Mouse (Mus musculus): ENCODE data around the gene Fubp1. TPM values are rescaled to one million over a fixed set of nuclear protein-coding genes. Genes with fewer than 3 reads are reported as not detected.

Gene Fubp1
- total and polyA plus RNA-seq, 3 experiments: 196 to 202 TPM; not detected in 1

- no peaks in the 10 kb centered on the region for H3K9me3 ChIP-seq (replicated peaks; ENCODE audit: insufficient read depth, low read length)
- DNase-seq (ENCODE audit: low read depth, low spot score): no peak
- no peak for TF ChIP-seq MEF2A (IDR thresholded peaks at IDR 0.05; ENCODE audit: extremely low read depth, insufficient replicate concordance, low read depth, low read length, poor library complexity, severe bottlenecking)
- TF ChIP-seq MYC (IDR thresholded peaks at IDR 0.05; ENCODE audit: low read depth, low read length): no peak
- no peak for TF ChIP-seq HCFC1 (IDR thresholded peaks at IDR 0.05; ENCODE audit: low read depth, low read length)
- TF ChIP-seq POLR2AphosphoS2 (IDR thresholded peaks at IDR 0.05; ENCODE audit: low read length): no peak
- TF ChIP-seq TAL1 (IDR thresholded peaks at IDR 0.05; ENCODE audit: low read length): no peak
- no peak for TF ChIP-seq ETS1 (IDR thresholded peaks at IDR 0.05; ENCODE audit: low read depth, low read length)
- no peak for TF ChIP-seq CHD1 (IDR thresholded peaks at IDR 0.05; ENCODE audit: low read depth, low read length)
- no peak for TF ChIP-seq ZMIZ1 (IDR thresholded peaks at IDR 0.05; ENCODE audit: low read depth, low read length)
- TF ChIP-seq E2F4 (IDR thresholded peaks at IDR 0.05; ENCODE audit: borderline replicate concordance, low read depth, low read length): no peak
- no peak for TF ChIP-seq SMC3 (IDR thresholded peaks at IDR 0.05; ENCODE audit: low read depth, low read length)
- no peak for TF ChIP-seq CHD2 (IDR thresholded peaks at IDR 0.05; ENCODE audit: low read length)
- TF ChIP-seq MXI1 (IDR thresholded peaks at IDR 0.05; ENCODE audit: low read depth, low read length): no peak
- no peak for TF ChIP-seq ZC3H11A (IDR thresholded peaks at IDR 0.05; ENCODE audit: low read depth, low read length)
- no peak for TF ChIP-seq SIN3A (IDR thresholded peaks at IDR 0.05; ENCODE audit: low read length)
- no peak for TF ChIP-seq RCOR1 (IDR thresholded peaks at IDR 0.05; ENCODE audit: low read depth, low read length)
- TF ChIP-seq RAD21 (IDR thresholded peaks at IDR 0.05; ENCODE audit: low read depth, low read length): no peak
- no peak for TF ChIP-seq UBTF (IDR thresholded peaks at IDR 0.05; ENCODE audit: borderline replicate concordance, insufficient read depth, low read depth, low read length)
- no peak for TF ChIP-seq USF2 (IDR thresholded peaks at IDR 0.05; ENCODE audit: borderline replicate concordance in 1 of 2, insufficient read depth in 1 of 2, low read depth in 1 of 2, low read length in 2 of 2)
- TF ChIP-seq USF1 (IDR thresholded peaks at IDR 0.05; ENCODE audit: low read depth, low read length): no peak
- TF ChIP-seq NELFE (IDR thresholded peaks at IDR 0.05; ENCODE audit: low read depth, low read length): no peak
- no peaks in the 10 kb centered on the region for H3K4me1 ChIP-seq (ENCODE audit: control insufficient read depth in 1 of 2, insufficient read depth in 2 of 2, low read length in 2 of 2)
- no peaks in the 10 kb centered on the region for H3K27me3 ChIP-seq (ENCODE audit: control insufficient read depth in 1 of 2, insufficient read depth in 2 of 2, low read length in 2 of 2)
- peaks cover 0 to 6% of the 10 kb centered on the region in 2 experiments; a peak in 1 of 4 replicates for H3K36me3 ChIP-seq (ENCODE audit: control insufficient read depth in 1 of 2, insufficient read depth in 2 of 2, low read length in 2 of 2)
- no peak overlapping the region for H3K9ac ChIP-seq (ENCODE audit: control insufficient read depth, low read depth, low read length, poor library complexity, severe bottlenecking)
- H3K79me2 ChIP-seq (ENCODE audit: control insufficient read depth, insufficient read depth, low read length, poor library complexity): no peaks in the 10 kb centered on the region
- no peak overlapping the region for H3K4me3 ChIP-seq (ENCODE audit: control insufficient read depth in 1 of 2, insufficient read depth in 1 of 2, low read depth in 2 of 2, low read length in 2 of 2)
- H3K27ac ChIP-seq (ENCODE audit: control insufficient read depth, low read depth, low read length): no peak overlapping the region
Measured at GRCm38 (mm10) chr3:152284306-152284705, 74.1 kb downstream of the Fubp1 start.

- Histone ChIP-seq H3K9me3 (replicated peaks; ENCODE audit: insufficient read depth, low read length) (no peaks in the 10 kb centered on the region), H3K9ac (ENCODE audit: control insufficient read depth, low read depth, low read length, poor library complexity, severe bottlenecking) (no peak overlapping the region), H3K4me3 (ENCODE audit: control insufficient read depth in 1 of 2, insufficient read depth in 1 of 2, low read depth in 2 of 2, low read length in 2 of 2) (no peak overlapping the region), H3K79me2 (ENCODE audit: control insufficient read depth, insufficient read depth, low read length, poor library complexity) (no peaks in the 10 kb centered on the region), H3K27ac (ENCODE audit: control insufficient read depth, low read depth, low read length) (no peak overlapping the region), H3K4me1 (ENCODE audit: control insufficient read depth in 1 of 2, insufficient read depth in 2 of 2, low read length in 2 of 2) (no peaks in the 10 kb centered on the region), H3K27me3 (ENCODE audit: control insufficient read depth in 1 of 2, insufficient read depth in 2 of 2, low read length in 2 of 2) (no peaks in the 10 kb centered on the region), H3K36me3 (ENCODE audit: control insufficient read depth in 1 of 2, insufficient read depth in 2 of 2, low read length in 2 of 2) (peaks cover 0 to 6% of the 10 kb centered on the region in 2 experiments; a peak in 1 of 4 replicates)
- no peak for TF ChIP-seq MAZ (IDR thresholded peaks at IDR 0.05; ENCODE audit: low read depth, low read length)
- TF ChIP-seq MEF2A (IDR thresholded peaks at IDR 0.05; ENCODE audit: extremely low read depth, insufficient replicate concordance, low read depth, low read length, poor library complexity, severe bottlenecking): no peak
- TF ChIP-seq HCFC1 (IDR thresholded peaks at IDR 0.05; ENCODE audit: low read depth, low read length): no peak
- TF ChIP-seq TAL1 (IDR thresholded peaks at IDR 0.05; ENCODE audit: low read length): no peak
- no peak for TF ChIP-seq GATA1 (IDR thresholded peaks at IDR 0.05; ENCODE audit: low read depth, low read length)
- no peak for TF ChIP-seq UBTF (IDR thresholded peaks at IDR 0.05; ENCODE audit: borderline replicate concordance, insufficient read depth, low read depth, low read length)
- TF ChIP-seq TBP (IDR thresholded peaks at IDR 0.05; ENCODE audit: low read depth, low read length): no peak
- TF ChIP-seq SMC3 (IDR thresholded peaks at IDR 0.05; ENCODE audit: low read depth, low read length): no peak
- TF ChIP-seq MYB (IDR thresholded peaks at IDR 0.05; ENCODE audit: low read depth, low read length): no peak
- no peak for TF ChIP-seq CTCF (IDR thresholded peaks at IDR 0.05 in 2 of 3, conservative IDR thresholded peaks at IDR 0.05 in 1 of 3; ENCODE audit: control insufficient read depth in 1 of 3, insufficient read depth in 1 of 3, low read depth in 2 of 3, low read length in 3 of 3, poor library complexity in 1 of 3, severe bottlenecking in 1 of 3)
- TF ChIP-seq JUND (IDR thresholded peaks at IDR 0.05; ENCODE audit: low read depth, low read length): no peak
- TF ChIP-seq EP300 (IDR thresholded peaks at IDR 0.05; ENCODE audit: low read depth in 1 of 2, low read length in 2 of 2): no peak
- TF ChIP-seq POLR2AphosphoS5 (IDR thresholded peaks at IDR 0.05; ENCODE audit: borderline replicate concordance, low read depth, low read length): no peak
- TF ChIP-seq BHLHE40 (IDR thresholded peaks at IDR 0.05; ENCODE audit: borderline replicate concordance, low read depth, low read length): no peak
- DNase-seq (ENCODE audit: low read depth, low spot score): no peak
Measured at GRCm38 (mm10) chr3:152284759-152285158, 74.5 kb downstream of the Fubp1 start.

All from MEL (cell line).